Comparison of ENCODE assay signal across 27 mouse cellular contexts in genomic region chr13:35749680-35750079, GRCm38 (mm10).
DNase-seq lines count a peak whose midpoint lies in the region; ATAC-seq and TF ChIP-seq lines count a peak whose summit lies in the region.
"Had no signal": no experiment of that assay in that cellular context is flagged by ENCODE, and none has a peak within 500 bp of the region (broad histone marks: within the 10 kb centered on the region; RNA-seq: fewer than 3 reads in every experiment).

No protein-coding gene starts in this region.

- peaks cover 3% of the 10 kb centered on the region for H3K4me1 ChIP-seq in intestine, embryonic 16.5 days (ENCODE audit: control insufficient read depth, insufficient read depth, low read length)
- H3K4me1 ChIP-seq in intestine, embryonic 15.5 days (replicated peaks), result no peaks in the 10 kb centered on the region; the same call in 1 of the 2 replicates
- H3K4me1 ChIP-seq in liver, embryonic 14.5 days (replicated peaks; ENCODE audit: control insufficient read depth in 2 of 2, insufficient read depth in 2 of 2, low read length in 1 of 2), result peaks cover 38 to 45% of the 10 kb centered on the region in 2 experiments
- H3K4me1 ChIP-seq: forebrain, embryonic 12.5 days had no signal

- WGBS in intestine, embryonic 16.5 days, result 80% methylated on average over 5 of the region's 5 CpGs
- 79% methylated on average over 5 of the region's 5 CpGs for WGBS in intestine, embryonic 15.5 days
- 39% methylated on average over 5 of the region's 5 CpGs for WGBS in liver, embryonic 14.5 days (ENCODE audit: insufficient replicate concordance)

- ATAC-seq in intestine, embryonic 16.5 days, result 0 out of 2 replicates have a peak, but pooled peaks have one; percentile 23
- no peak for ATAC-seq in intestine, embryonic 15.5 days
- ATAC-seq in liver, embryonic 14.5 days (ENCODE audit: insufficient read depth), result peak; percentile 63
- ATAC-seq in megakaryocyte-erythroid progenitor cell, adult 5-6 weeks (replicated peaks; ENCODE audit: low FRiP score, low TSS enrichment, poor library complexity, severe bottlenecking), result peak; percentile 46; the same call in 1 of the 2 replicates
- ATAC-seq: forebrain, postnatal 0 days; hindbrain, embryonic 16.5 days; lung, postnatal 0 days; midbrain, embryonic 16.5 days had no signal

- intact Hi-C loops in left cerebral cortex, postnatal 36 days (cut with DNase I), result no loop called here

- TF ChIP-seq CTCF in liver, embryonic 14.5 days (IDR thresholded peaks at IDR 0.05; ENCODE audit: low read depth), result no peak

- no peak overlapping the region for H3K27ac ChIP-seq in intestine, embryonic 16.5 days (ENCODE audit: low read length)
- no peak overlapping the region for H3K27ac ChIP-seq in intestine, embryonic 15.5 days
- no peak overlapping the region for H3K27ac ChIP-seq in liver, embryonic 14.5 days
- H3K27ac ChIP-seq: embryonic facial prominence, embryonic 13.5 days; forebrain, embryonic 12.5 days; heart, embryonic 15.5 days; limb, embryonic 12.5 days had no signal

- H3K4me2 ChIP-seq in intestine, embryonic 16.5 days (ENCODE audit: low read depth, low read length), result no peak overlapping the region
- no peak overlapping the region for H3K4me2 ChIP-seq in intestine, embryonic 15.5 days (replicated peaks)
- no peak overlapping the region; the same call in 1 of the 2 replicates for H3K4me2 ChIP-seq in liver, embryonic 14.5 days (ENCODE audit: low read depth)
- H3K4me2 ChIP-seq: embryonic facial prominence, embryonic 13.5 days; forebrain, embryonic 12.5 days; heart, embryonic 15.5 days; limb, embryonic 12.5 days had no signal

- peak; percentile 25 for DNase-seq in ZHBTc4 (ENCODE audit: low read depth, low spot score)
- DNase-seq in liver, embryonic 14.5 days (ENCODE audit: low read depth in 3 of 3, low spot score in 3 of 3), result no peak
- no peak for DNase-seq in adrenal gland, postnatal 10 days
- DNase-seq in left cerebral cortex, postnatal 36 days (ENCODE audit: low spot score in 2 of 2), result no peak
- DNase-seq: adrenal gland, adult 8-10 months; cerebellum, adult 9-11 months; embryo, embryonic 11 days; forebrain, postnatal 0 days; gastrocnemius, postnatal 10 days; kidney, adult 8-10 months; kidney, postnatal 14 days; layer of hippocampus, adult 9-11 months; lung, adult 18-20 months; lung, postnatal 4 days; right cerebral cortex, adult 18-20 months; spleen, adult 18-20 months had no signal

- TF ChIP-seq EP300 in liver, embryonic 14.5 days (IDR thresholded peaks at IDR 0.05; ENCODE audit: low read depth), result no peak

- no peaks in the 10 kb centered on the region for H3K36me3 ChIP-seq in intestine, embryonic 16.5 days (ENCODE audit: control insufficient read depth, insufficient read depth, low read length)
- no peaks in the 10 kb centered on the region for H3K36me3 ChIP-seq in intestine, embryonic 15.5 days
- no peaks in the 10 kb centered on the region for H3K36me3 ChIP-seq in liver, embryonic 14.5 days (replicated peaks; ENCODE audit: control insufficient read depth, insufficient read depth, low read depth)
- H3K36me3 ChIP-seq: forebrain, embryonic 12.5 days; heart, embryonic 15.5 days had no signal

- H3K9me3 ChIP-seq in intestine, embryonic 16.5 days (ENCODE audit: control insufficient read depth, low read length), result peaks cover 7% of the 10 kb centered on the region; the same call in 1 of the 2 replicates
- H3K9me3 ChIP-seq in intestine, embryonic 15.5 days, result no peaks in the 10 kb centered on the region
- H3K9me3 ChIP-seq in liver, embryonic 14.5 days (ENCODE audit: control insufficient read depth, low read length), result no peaks in the 10 kb centered on the region

- H3K9ac ChIP-seq in intestine, embryonic 16.5 days (ENCODE audit: low read depth, low read length), result no peak overlapping the region
- H3K9ac ChIP-seq in intestine, embryonic 15.5 days, result no peak overlapping the region
- no peak overlapping the region for H3K9ac ChIP-seq in liver, embryonic 14.5 days (replicated peaks)
- H3K9ac ChIP-seq: embryonic facial prominence, embryonic 13.5 days; forebrain, embryonic 12.5 days; forebrain, postnatal 0 days; heart, embryonic 15.5 days; limb, embryonic 12.5 days had no signal

- no peak overlapping the region for H3K4me3 ChIP-seq in intestine, embryonic 16.5 days (ENCODE audit: low read length)
- no peak overlapping the region for H3K4me3 ChIP-seq in intestine, embryonic 15.5 days (replicated peaks)
- H3K4me3 ChIP-seq in liver, embryonic 14.5 days (ENCODE audit: insufficient read depth in 1 of 2, low read depth in 2 of 2, low read length in 2 of 2), result no peak overlapping the region
- H3K4me3 ChIP-seq: embryonic facial prominence, embryonic 13.5 days; erythroblast, embryonic 14.5 days; forebrain, embryonic 12.5 days; heart, embryonic 15.5 days; limb, embryonic 12.5 days had no signal

- no peaks in the 10 kb centered on the region for H3K27me3 ChIP-seq in intestine, embryonic 16.5 days (replicated peaks; ENCODE audit: control insufficient read depth, insufficient read depth, low read length)
- no peaks in the 10 kb centered on the region for H3K27me3 ChIP-seq in intestine, embryonic 15.5 days (replicated peaks)
- H3K27me3 ChIP-seq in liver, embryonic 14.5 days (ENCODE audit: control insufficient read depth, insufficient read depth, low read length), result no peaks in the 10 kb centered on the region
- H3K27me3 ChIP-seq: embryonic facial prominence, embryonic 13.5 days; forebrain, embryonic 12.5 days; heart, embryonic 15.5 days; limb, embryonic 12.5 days had no signal
